Mouse (Mus musculus) cerebellum, adult 2 months (tissue): Measurements from ENCODE around the gene Tmeff2. TPM values are rescaled to one million over a fixed set of nuclear protein-coding genes. Genes with fewer than 3 reads are reported as not detected.

Experiments
- DNase-seq, 2 experiments: peaks; one replicate each; pipeline ENCODE4 v3.0.0; 2021
- H3K27ac ChIP-seq: fragments of 200-500 bp; 2 replicates; pipeline ENCODE4 v1.5.1; 2012; ENCODE audit warnings: low read length, control low read depth, inconsistent platforms; ENCODE audit not compliant: insufficient read depth
- H3K27me3 ChIP-seq: fragments of 200-500 bp; 2 replicates; pipeline ENCODE4 v1.6.1; 2012; ENCODE audit warnings: inconsistent platforms, mild to moderate bottlenecking, low read length, moderate library complexity; ENCODE audit not compliant: control insufficient read depth, insufficient read depth
- H3K4me1 ChIP-seq: fragments of 200-500 bp; 2 replicates; pipeline ENCODE4 v1.6.1; 2011; ENCODE audit warnings: low read length; ENCODE audit not compliant: control insufficient read depth, insufficient read depth
- H3K4me3 ChIP-seq: fragments of 200-500 bp; replicated peaks from 2 replicates; pipeline ENCODE3; 2011; ENCODE audit warnings: mild to moderate bottlenecking, low read depth, low read length, control low read depth; ENCODE audit not compliant: insufficient read depth
- CTCF ChIP-seq: fragments of 200-500 bp; IDR thresholded peaks from 2 replicates; pipeline ENCODE4 v1.5.1; 2011; ENCODE audit warnings: low read depth, mild to moderate bottlenecking, control low read depth, low read length, moderate library complexity, borderline replicate concordance; ENCODE audit not compliant: insufficient read depth
- POLR2A ChIP-seq: fragments of 200-500 bp; IDR thresholded peaks from 2 replicates; pipeline ENCODE4 v1.6.1; 2011; ENCODE audit warnings: low read length, control low read depth, borderline replicate concordance; ENCODE audit not compliant: insufficient read depth
- WGBS: fragments of 180-500 bp; shearing (Covaris S2); methylation state at CpG from one replicate; pipeline ENCODE4 v1.1.7; 2018; 5-methylcytosine and 5-hydroxymethylcytosine counted together
- polyA plus RNA-seq: library from polyadenylated mRNA; depleted of rRNA; stranded (reverse); fragments of >200 nt; gene quantifications from 2 replicates; pipeline ENCODE4 v1.2.3, GENCODE M21; 2012

Tmeff2 gene
- polyA plus RNA-seq, 1 experiment: 67.0 TPM

DNA sequence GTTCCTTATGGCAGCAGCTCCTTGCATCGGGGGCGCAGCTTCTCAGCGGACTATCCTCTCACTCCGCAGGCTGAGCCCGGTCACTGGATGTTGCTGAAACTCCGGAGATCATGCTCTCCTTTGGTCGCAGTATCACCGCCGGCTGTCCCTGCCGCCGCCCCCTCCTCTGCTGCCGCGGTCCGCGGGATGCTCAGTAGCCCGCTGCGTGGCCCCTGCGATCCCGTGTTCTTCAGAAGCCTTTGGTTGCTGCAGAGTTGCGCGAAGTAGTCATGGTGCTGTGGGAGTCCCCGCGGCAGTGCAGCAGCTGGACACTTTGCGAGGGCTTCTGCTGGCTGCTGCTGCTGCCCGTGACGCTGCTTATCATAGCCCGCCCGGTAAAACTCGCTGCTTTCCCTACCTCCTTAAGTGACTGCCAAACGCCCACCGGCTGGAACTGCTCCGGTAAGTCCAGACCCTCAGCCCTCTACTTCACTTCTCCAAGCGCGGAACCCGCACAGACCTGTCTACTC, 27.3 kb downstream of the Tmeff2 start:
- DNase-seq: no peak
- Histone ChIP-seq H3K27ac (peak overlapping the region; percentile 68), H3K4me3 (peak overlapping the region; percentile 84), H3K27me3 (no peaks in the 10 kb centered on the region), H3K4me1 (no peaks in the 10 kb centered on the region; the same call in 1 of the 2 replicates)
- TF ChIP-seq POLR2A: no peak
- no peak for TF ChIP-seq CTCF
- WGBS: under 1% methylated on average over 35 of the region's 35 CpGs

DNA sequence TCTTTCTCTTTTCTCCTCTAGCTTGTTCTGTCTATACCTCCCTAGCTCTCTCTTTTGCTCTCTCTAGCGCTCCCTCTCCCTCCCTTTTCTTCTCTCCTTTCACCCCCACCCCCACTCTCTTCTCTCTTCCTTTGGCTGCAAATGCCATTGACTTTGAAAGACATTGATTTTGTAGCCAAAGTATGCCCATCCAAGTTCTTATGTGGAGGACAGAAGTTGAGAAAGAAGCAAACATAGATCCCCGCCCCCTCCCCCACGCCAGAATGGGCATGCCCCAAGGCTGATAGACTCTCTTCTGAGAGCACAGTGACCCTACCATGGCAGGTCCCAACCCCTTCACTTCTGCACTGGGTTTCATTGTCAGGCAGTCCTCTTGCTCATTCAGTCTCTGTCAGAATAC, 28.3 kb downstream of the Tmeff2 start:
- H3K27ac ChIP-seq: no peak overlapping the region

DNA sequence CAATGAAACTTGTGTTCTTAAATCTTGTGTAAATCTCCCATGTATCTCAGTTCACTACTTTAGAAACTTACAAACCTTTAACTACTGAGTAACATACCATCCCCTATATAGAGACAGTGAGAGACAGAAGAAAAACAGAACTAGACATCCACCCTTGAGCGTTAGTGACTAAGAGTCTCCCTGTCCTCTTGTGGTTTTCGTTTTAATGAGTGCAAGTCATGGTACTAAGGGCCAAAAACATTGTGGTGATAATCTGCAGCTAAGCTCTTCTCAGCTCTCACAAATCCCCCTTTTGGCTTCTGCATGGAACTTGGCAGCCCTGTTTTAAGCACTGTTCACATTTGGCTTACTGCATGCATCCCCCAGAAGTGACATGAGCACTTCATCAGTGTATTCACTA, 34.6 kb downstream of the Tmeff2 start:
- DNase-seq: no peak
- 41% methylated on average over 2 of the region's 2 CpGs for WGBS
- Histone ChIP-seq H3K27ac (no peak overlapping the region), H3K4me3 (no peak overlapping the region), H3K4me1 (no peaks in the 10 kb centered on the region; the same call in 1 of the 2 replicates), H3K27me3 (no peaks in the 10 kb centered on the region)
- TF ChIP-seq POLR2A: no peak
- no peak for TF ChIP-seq CTCF

More for the DNA sequence above, 28.3 kb downstream of the Tmeff2 start:
- WGBS: 17% methylated on average over 3 of the region's 3 CpGs
- Histone ChIP-seq H3K4me1 (no peaks in the 10 kb centered on the region; the same call in 1 of the 2 replicates), H3K27me3 (no peaks in the 10 kb centered on the region), H3K4me3 (peak overlapping the region; percentile 84)
- peak; percentile 20 to 22 for DNase-seq
- no peak for TF ChIP-seq POLR2A
- no peak for TF ChIP-seq CTCF

DNA sequence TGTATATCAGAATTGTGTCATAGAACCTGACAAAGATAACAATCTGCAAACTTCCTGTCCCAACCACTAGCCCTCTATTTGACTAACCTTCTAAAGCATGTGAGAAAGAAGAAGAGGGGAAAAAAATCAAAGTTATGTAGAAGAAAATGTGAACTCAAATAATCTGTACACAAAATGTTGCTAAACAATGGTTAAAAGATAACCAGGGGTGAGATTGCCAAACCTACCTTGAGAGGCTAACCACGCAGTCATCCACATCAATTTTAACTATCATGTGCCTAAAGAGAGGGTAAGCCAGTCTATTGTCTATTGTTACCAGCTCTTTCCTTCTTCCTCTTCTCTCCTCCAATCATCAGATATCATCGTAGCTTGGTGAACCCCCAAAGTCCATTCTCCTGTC, 35.0 kb downstream of the Tmeff2 start:
- Histone ChIP-seq H3K27me3 (no peaks in the 10 kb centered on the region), H3K4me3 (no peak overlapping the region), H3K4me1 (no peaks in the 10 kb centered on the region; the same call in 1 of the 2 replicates), H3K27ac (no peak overlapping the region)
- WGBS: 93% methylated on average over 2 of the region's 2 CpGs
- TF ChIP-seq POLR2A (no peak), CTCF (no peak)
- no peak for DNase-seq

DNA sequence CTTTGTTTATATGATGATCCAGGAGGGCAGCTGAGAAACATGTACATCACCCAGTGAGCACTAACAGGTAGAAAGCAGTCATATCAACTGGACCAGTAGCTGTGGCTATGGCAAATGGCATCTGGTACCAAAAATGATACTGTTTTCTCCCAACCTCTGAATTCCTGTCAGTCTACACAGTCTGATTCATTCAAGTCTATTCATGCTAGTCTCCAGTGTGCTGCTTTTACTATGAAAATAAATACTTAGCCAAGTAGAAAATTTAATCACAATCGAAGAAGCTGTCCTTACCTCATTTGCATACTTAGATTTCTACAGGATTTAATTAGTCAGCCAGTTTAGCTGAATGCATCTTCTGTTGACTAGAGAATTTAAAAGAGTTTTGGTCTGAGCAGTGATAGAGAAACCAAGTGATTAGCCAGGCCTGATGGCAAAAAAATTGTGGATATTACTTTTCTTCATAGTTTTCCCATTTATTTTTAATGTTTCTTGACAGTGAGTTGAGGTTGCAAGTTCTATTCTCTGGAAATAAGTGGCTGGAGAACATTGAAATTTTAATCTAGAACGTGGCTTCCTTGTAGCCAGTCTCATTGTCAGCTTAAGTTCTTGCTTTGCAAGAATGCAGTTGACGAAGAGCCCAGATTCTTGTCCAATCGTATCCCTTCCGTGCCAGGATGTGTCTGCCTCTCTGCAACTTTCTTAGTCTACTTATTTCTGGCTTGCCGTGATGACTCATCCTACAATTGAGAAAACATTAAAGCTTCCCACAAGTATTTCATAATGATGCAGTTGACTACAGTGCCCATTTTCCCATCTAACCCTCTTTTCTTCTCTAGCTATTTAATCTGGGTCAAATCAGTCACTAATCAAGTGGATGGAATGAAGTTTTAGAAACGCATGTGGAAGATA, 39.9 kb downstream of the Tmeff2 start:
- 66% methylated on average over 7 of the region's 7 CpGs for WGBS
- no peaks in the 10 kb centered on the region for H3K4me1 ChIP-seq
- H3K27me3 ChIP-seq: no peaks in the 10 kb centered on the region
- no peak for DNase-seq
- H3K4me3 ChIP-seq: no peak overlapping the region
- TF ChIP-seq CTCF (no peak), POLR2A (no peak)
- H3K27ac ChIP-seq: no peak overlapping the region

DNA sequence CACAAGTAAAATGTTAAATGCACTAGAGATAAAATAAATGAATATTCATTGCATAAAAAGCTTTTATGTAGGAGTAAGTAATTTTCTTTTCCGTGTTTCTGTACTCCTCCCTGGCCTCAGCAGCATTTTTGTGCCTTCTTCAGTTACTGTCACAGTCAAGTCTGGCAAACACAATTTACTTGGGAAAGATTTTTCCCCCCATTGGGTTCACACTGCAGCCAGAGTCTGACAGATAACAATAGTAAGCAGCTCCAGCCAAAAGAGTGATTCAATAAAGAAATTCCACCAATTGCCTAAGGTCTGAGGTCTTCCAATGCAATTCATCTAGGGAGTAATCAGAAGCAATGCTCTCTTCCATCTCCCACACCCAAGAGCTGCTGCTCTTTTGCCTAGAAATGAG, 48.1 kb downstream of the Tmeff2 start:
- DNase-seq: no peak
- Histone ChIP-seq H3K27me3 (no peaks in the 10 kb centered on the region), H3K27ac (no peak overlapping the region), H3K4me1 (no peaks in the 10 kb centered on the region), H3K4me3 (no peak overlapping the region)
- TF ChIP-seq CTCF (no peak), POLR2A (no peak)
- WGBS: 81% methylated on average over 1 of the region's 1 CpGs

DNA sequence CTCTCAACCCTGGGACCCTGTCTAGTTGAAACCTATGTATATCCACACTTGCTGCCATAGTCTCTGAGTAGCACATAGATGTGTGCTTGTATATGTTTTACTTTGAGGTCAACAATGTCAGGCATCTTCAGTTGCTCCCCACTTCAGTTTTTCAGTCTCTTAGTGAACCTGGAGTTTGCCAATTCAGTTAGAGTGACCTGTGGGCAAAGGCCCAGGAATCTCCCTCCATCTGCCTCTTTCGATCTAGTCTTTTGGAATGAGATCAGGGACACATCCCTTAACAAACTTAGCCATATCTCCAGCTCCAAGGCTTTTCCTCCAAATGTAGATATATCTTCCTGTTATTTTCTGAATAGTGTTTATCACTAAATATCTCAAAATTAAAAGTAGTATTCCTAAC, 58.4 kb downstream of the Tmeff2 start:
- no peak for TF ChIP-seq CTCF
- TF ChIP-seq POLR2A: no peak
- Histone ChIP-seq H3K27ac (no peak overlapping the region), H3K4me3 (no peak overlapping the region), H3K27me3 (no peaks in the 10 kb centered on the region), H3K4me1 (peaks cover 4% of the 10 kb centered on the region; the same call in 1 of the 2 replicates)
- WGBS: 9% methylated on average over 1 of the region's 1 CpGs
- peak; percentile 50 to 65 for DNase-seq

DNA sequence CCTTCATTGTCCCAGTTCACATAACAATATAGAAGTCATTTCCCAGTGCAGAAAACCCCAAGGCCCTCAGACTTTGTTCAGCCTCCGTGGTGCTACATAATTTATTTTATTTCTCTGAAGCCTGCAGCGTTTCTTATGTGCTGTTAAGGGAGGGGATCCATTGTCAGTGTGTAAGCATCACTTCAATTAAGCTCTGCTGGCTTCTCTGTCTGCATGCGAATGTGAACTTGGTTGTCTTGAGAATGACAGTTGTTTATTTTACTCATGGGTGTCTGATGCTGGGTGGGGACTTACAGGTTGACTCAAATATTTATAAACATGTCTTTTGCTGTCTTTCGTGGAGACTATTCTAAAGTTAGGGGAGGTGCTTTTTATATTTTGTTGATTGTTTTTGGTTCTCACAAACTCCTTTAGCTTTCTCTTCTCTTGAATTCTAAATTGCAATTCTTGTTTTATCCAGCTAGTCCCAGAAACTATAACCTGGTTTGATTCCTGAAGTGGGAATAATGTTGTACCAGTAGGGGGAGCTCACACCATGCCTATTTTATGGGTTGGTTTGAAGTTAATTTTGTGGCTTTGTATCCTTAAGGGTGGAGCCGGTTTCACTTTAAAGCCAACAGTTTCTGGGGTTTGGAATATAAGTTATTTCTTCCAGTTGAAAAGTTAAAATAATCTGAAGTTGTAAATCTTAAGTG, 61.7 kb downstream of the Tmeff2 start:
- H3K4me3 ChIP-seq: no peak overlapping the region
- WGBS: 54% methylated on average over 5 of the region's 5 CpGs
- no peak overlapping the region for H3K27ac ChIP-seq

More for the DNA sequence above, 61.7 kb downstream of the Tmeff2 start:
- peak; percentile 40 to 71 for DNase-seq
- H3K4me1 ChIP-seq: peaks cover 7% of the 10 kb centered on the region; the same call in 1 of the 2 replicates
- no peak for TF ChIP-seq POLR2A
- TF ChIP-seq CTCF: peak; percentile 16; the same call in 1 of the 2 replicates
- H3K27me3 ChIP-seq: no peaks in the 10 kb centered on the region
